Mouse (Mus musculus): ENCODE results near the gene Dexi.

Dexi gene

DNA sequence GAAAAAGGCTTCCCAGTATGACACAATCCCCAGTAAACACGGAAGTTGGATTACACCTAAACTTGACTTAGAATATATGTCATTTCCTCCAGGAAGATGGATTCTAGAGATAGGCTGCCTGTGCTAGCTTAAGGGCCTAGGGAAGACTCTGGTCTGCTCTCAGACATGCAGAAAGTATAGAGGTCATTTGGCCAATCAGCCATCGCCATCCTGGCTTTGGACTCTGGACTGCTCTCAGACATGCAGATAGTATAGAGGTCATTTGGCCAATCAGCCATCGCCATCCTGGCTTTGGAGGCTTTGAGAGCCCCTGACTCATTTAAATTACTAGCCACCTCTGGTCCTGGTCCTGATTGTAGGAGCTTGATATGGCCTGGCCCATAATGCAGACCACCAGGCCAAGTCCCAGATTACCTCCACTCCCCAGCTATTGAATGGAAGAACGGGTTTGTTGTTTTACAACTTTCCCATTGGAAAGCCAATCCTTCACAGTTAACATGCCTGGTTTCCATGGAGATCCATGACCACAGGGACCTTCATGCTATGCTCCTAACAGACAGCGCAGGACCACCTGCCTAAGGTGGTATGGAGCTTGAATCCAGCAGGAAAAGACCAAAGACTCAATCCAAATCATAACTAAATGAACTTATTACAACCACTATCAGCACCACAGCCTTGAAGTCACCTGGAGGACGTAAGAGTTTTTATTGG, 88.8 kb downstream of the Dexi start:
- DNase-seq (ENCODE audit: low read depth): no peak

All from c-Kit-positive CD71-negative TER-119-negative erythroid progenitor cells, embryonic 14.5 days (primary cell).